Mouse (Mus musculus) midbrain, embryonic 15.5 days (tissue): ENCODE data around the gene Hmx3. TPM values are rescaled to one million over a fixed set of nuclear protein-coding genes. Genes with fewer than 3 reads are reported as not detected.

ENCODE experiments used
- ATAC-seq: fragments of 200-750 bp; cut with Nextera tagmentation; replicated peaks from 2 replicates; pipeline ENCODE4 v1.8.0; 2017; ENCODE audit warnings: moderate TSS enrichment
- H3K27ac ChIP-seq: fragments of 300-500 bp; sonication (generic); 2 replicates; pipeline ENCODE4 v1.5.1; 2015; ENCODE audit warnings: mild to moderate bottlenecking, inconsistent platforms
- H3K27me3 ChIP-seq: fragments of 300-500 bp; sonication (generic); replicated peaks from 2 replicates; pipeline ENCODE4 v1.6.1; 2015; ENCODE audit warnings: inconsistent platforms
- H3K36me3 ChIP-seq: fragments of 300-500 bp; sonication (generic); replicated peaks from 2 replicates; pipeline ENCODE4 v1.6.1; 2015; ENCODE audit warnings: inconsistent platforms
- H3K4me1 ChIP-seq: fragments of 300-500 bp; sonication (generic); 2 replicates; pipeline ENCODE4 v1.6.1; 2015; ENCODE audit warnings: inconsistent platforms
- H3K4me2 ChIP-seq: fragments of 300-500 bp; sonication (generic); 2 replicates; pipeline ENCODE4 v1.6.1; 2015; ENCODE audit warnings: inconsistent platforms, mild to moderate bottlenecking, moderate library complexity
- H3K4me3 ChIP-seq: fragments of 300-500 bp; sonication (generic); 2 replicates; pipeline ENCODE4 v1.5.1; 2015; ENCODE audit warnings: mild to moderate bottlenecking, inconsistent platforms
- H3K9ac ChIP-seq: fragments of 300-500 bp; sonication (generic); 2 replicates; pipeline ENCODE4 v1.6.1; 2015; ENCODE audit warnings: mild to moderate bottlenecking, inconsistent platforms
- H3K9me3 ChIP-seq: fragments of 300-500 bp; sonication (generic); 2 replicates; pipeline ENCODE4 v1.6.1; 2016; ENCODE audit warnings: inconsistent platforms
- WGBS: fragments of 180-500 bp; shearing (Covaris S2); methylation state at CpG from one replicate; pipeline ENCODE4 v1.1.7; 2015; ENCODE audit warnings: mixed read lengths; 5-methylcytosine and 5-hydroxymethylcytosine counted together
- polyA plus RNA-seq: library from polyadenylated mRNA; unstranded; fragments of >200 nt; fragmentation: Nextera tagmentation; extraction: Ambion mirVana; gene quantifications from 2 replicates; pipeline ENCODE4 v1.2.1, GENCODE M21; 2015

Hmx3 gene
- 0.49 and 0.73 TPM in 2 replicates for polyA plus RNA-seq

GRCm38 (mm10) chr7:131542115-131542871 lies at the start of gene Hmx3:
Gene Hmx3 (plus strand): TSS chr7:131542867.
- H3K9ac ChIP-seq: no peak within 1 kb of the TSS

GRCm38 (mm10) chr7:131503739-131504138 lies 38.9 kb upstream of the Hmx3 start:
- H3K36me3 ChIP-seq: no peaks in the 10 kb centered on the region
- H3K27me3 ChIP-seq: no peaks in the 10 kb centered on the region
- WGBS: 80% methylated on average over 2 of the region's 2 CpGs
- H3K27ac ChIP-seq: no peak overlapping the region
- no peak overlapping the region for H3K4me2 ChIP-seq
- no peaks in the 10 kb centered on the region for H3K9me3 ChIP-seq
- H3K9ac ChIP-seq: no peak overlapping the region
- H3K4me1 ChIP-seq: no peaks in the 10 kb centered on the region
- no peak for ATAC-seq
- H3K4me3 ChIP-seq: no peak overlapping the region

More at GRCm38 (mm10) chr7:131542115-131542871, at the start of gene Hmx3:
- peaks cover 16% of the 10 kb centered on the region for H3K4me1 ChIP-seq
- H3K36me3 ChIP-seq: no peaks in the 10 kb centered on the region
- H3K4me3 ChIP-seq: peak within 1 kb of the TSS; percentile 27
- no peaks in the 10 kb centered on the region for H3K9me3 ChIP-seq
- H3K27me3 ChIP-seq: peaks cover 89% of the 10 kb centered on the region
- H3K4me2 ChIP-seq: peak within 1 kb of the TSS; percentile 49
- H3K27ac ChIP-seq: no peak within 1 kb of the TSS
- WGBS: under 1% methylated on average over 51 of the region's 65 CpGs
- peak; percentile 42; the same call in 1 of the 2 replicates for ATAC-seq

DNA sequence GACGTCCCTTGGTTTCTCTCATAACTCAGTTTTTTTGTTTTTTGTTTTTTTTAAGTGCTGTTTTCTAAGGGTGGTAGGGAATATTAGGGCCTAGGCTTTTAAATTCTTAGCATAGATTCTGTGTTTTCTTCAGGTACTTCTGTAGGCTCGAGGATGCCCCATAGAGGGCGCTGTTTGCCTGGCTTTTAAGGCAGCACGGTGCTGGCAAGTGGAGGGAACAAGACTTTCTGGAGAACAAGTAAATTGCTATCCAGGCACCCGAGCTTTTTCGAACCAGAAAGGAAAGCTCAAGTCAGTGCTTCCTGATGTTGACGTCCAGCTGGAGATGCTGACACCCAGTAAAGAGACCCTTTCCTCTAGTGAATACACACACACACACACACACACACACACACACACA lies 2.7 kb upstream of the Hmx3 start:
- Histone ChIP-seq H3K9me3 (no peaks in the 10 kb centered on the region), H3K36me3 (no peaks in the 10 kb centered on the region), H3K4me2 (no peak overlapping the region), H3K27ac (no peak overlapping the region), H3K4me1 (peaks cover 16% of the 10 kb centered on the region), H3K27me3 (peaks cover 74% of the 10 kb centered on the region), H3K9ac (no peak overlapping the region), H3K4me3 (no peak overlapping the region)
- ATAC-seq: 0 out of 2 replicates have a peak, but pooled peaks have one; percentile 45
- WGBS: under 1% methylated on average over 7 of the region's 7 CpGs

DNA sequence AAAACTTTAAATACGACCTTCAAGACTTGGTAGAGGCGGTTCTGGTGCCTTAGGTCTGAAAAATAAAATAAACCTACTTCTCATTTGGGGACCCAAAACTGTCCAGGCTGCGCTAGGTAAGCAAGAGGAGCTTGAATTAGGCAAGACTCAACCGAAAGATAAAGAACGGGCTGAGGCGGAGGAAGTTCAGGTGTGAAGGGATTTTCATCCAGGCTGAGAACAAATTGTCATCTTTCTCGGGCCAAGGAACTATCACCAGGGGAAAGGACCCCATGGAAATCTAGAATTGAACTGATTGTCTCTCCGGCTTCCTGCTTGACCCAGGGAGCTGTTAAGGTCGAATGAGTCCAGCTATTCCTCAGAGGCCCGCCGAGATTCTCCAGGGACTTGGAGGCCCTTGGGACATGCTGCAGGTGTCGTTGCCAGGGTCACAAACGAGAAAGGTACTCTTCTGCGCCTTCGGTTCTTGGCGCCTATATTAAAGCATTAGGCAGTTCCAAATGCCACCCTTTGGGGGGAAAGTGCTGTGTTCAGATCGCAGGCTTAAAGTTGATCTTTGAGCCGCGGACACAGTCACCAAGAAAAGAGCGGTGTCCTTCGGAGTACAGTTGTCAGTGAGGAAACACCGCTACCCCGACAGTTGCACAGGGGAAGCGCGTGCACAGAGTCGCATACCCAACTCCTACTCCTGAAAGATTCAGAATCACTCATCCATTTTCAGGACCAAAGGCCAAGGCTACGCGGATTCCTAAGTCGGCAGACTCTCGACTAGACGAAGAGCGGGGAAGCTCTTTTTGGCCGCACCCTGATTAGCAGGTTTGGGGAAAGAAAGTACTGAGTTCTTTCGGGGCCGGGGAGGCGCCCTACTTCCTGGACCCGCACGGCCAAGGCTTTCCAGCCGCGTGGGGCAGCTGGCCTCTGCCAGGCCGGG lies 1.2 kb upstream of the Hmx3 start:
- WGBS: 1% methylated on average over 41 of the region's 41 CpGs
- no peak for ATAC-seq
- H3K9me3 ChIP-seq: no peaks in the 10 kb centered on the region
- peaks cover 84% of the 10 kb centered on the region for H3K27me3 ChIP-seq
- H3K27ac ChIP-seq: no peak overlapping the region
- H3K9ac ChIP-seq: no peak overlapping the region
- peaks cover 16% of the 10 kb centered on the region for H3K4me1 ChIP-seq
- H3K4me2 ChIP-seq: peak overlapping the region; percentile 49
- H3K36me3 ChIP-seq: no peaks in the 10 kb centered on the region
- H3K4me3 ChIP-seq: peak overlapping the region; percentile 27

DNA sequence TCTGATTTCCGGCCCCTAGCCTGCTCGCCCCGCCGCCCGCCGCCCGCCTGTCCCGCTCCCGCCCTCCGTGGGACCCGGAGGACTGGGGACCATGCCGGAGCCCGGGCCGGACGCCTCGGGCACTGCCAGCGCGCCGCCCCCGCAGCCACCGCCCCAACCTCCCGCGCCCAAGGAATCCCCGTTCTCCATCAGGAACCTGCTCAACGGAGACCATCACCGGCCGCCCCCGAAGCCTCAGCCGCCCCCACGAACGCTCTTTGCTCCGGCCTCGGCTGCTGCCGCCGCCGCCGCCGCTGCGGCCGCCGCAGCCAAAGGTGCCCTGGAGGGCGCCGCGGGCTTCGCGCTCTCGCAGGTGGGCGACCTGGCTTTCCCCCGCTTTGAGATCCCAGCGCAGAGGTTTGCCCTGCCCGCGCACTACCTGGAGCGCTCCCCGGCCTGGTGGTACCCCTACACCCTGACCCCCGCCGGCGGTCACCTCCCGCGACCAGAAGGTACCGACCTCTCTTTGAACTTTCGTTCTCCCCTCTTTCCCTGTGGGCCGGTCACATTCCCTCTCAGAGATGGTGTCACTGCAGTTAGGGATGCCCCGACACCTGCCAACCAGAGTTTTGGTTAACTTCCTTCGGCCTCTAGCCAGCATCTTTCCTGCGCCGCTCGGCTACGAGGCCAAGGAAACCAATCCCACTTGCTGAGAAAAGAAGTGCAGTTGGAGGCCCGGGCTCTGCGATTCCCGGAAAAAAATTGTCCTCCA lies 380 bp downstream of the Hmx3 start:
- peak overlapping the region; percentile 49 for H3K4me2 ChIP-seq

DNA sequence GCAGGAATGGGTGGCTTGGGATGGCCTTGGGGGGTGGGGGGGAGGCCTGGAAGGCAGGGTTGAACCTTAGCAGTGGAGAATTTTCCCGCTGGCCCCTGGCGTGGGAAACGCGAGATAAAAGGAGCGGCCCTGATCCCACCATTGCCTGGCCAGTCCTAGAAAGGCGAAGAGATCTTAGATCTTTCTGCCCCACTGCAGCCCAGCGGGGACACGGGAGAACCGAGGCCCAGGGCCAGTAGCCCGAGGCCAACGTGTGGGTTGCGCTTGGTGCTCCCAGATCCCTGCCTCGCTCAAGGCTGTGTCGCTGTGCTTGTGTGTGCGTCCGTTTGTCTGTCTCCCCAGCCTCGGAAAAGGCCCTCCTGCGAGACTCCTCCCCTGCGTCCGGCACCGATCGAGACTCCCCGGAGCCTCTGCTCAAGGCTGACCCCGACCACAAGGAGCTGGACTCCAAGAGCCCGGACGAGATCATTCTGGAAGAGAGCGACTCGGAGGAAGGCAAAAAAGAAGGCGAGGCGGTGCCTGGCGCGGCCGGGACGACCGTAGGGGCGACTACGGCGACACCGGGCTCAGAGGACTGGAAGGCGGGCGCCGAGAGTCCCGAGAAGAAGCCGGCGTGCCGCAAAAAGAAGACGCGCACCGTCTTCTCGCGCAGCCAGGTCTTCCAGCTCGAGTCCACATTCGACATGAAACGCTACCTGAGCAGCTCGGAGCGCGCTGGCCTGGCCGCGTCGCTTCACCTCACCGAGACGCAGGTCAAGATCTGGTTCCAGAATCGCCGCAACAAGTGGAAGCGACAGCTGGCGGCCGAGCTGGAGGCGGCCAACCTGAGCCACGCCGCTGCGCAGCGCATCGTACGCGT lies 1.2 kb downstream of the Hmx3 start:
- no peaks in the 10 kb centered on the region for H3K36me3 ChIP-seq
- H3K4me2 ChIP-seq: 0 out of 2 replicates have a peak overlapping the region, but pooled peaks have one; percentile 4
- WGBS: under 1% methylated on average over 75 of the region's 75 CpGs
- ATAC-seq: no peak
- H3K9me3 ChIP-seq: no peaks in the 10 kb centered on the region
- H3K27me3 ChIP-seq: peaks cover 88% of the 10 kb centered on the region
- peak overlapping the region; percentile 27; the same call in 1 of the 2 replicates for H3K4me3 ChIP-seq
- no peak overlapping the region for H3K27ac ChIP-seq
- peaks cover 16% of the 10 kb centered on the region for H3K4me1 ChIP-seq
- no peak overlapping the region for H3K9ac ChIP-seq

More for the DNA sequence above, 380 bp downstream of the Hmx3 start:
- peak overlapping the region; percentile 27 for H3K4me3 ChIP-seq
- no peaks in the 10 kb centered on the region for H3K36me3 ChIP-seq
- peaks cover 89% of the 10 kb centered on the region for H3K27me3 ChIP-seq
- under 1% methylated on average over 59 of the region's 71 CpGs for WGBS
- H3K9ac ChIP-seq: no peak overlapping the region
- no peak overlapping the region for H3K27ac ChIP-seq
- ATAC-seq: no peak
- no peaks in the 10 kb centered on the region for H3K9me3 ChIP-seq
- peaks cover 16% of the 10 kb centered on the region for H3K4me1 ChIP-seq

- H3K9ac ChIP-seq: no peak overlapping the region
- H3K36me3 ChIP-seq: no peaks in the 10 kb centered on the region
- peaks cover 87% of the 10 kb centered on the region for H3K27me3 ChIP-seq
- no peak overlapping the region for H3K4me2 ChIP-seq
- no peaks in the 10 kb centered on the region for H3K9me3 ChIP-seq
- H3K4me3 ChIP-seq: no peak overlapping the region
- peaks cover 16% of the 10 kb centered on the region for H3K4me1 ChIP-seq
- WGBS: 0% methylated on average over 5 of the region's 5 CpGs
- no peak overlapping the region for H3K27ac ChIP-seq
- ATAC-seq: no peak
These were observed 2.2 kb downstream of the Hmx3 start for GRCm38 (mm10) chr7:131544871-131545270.

DNA sequence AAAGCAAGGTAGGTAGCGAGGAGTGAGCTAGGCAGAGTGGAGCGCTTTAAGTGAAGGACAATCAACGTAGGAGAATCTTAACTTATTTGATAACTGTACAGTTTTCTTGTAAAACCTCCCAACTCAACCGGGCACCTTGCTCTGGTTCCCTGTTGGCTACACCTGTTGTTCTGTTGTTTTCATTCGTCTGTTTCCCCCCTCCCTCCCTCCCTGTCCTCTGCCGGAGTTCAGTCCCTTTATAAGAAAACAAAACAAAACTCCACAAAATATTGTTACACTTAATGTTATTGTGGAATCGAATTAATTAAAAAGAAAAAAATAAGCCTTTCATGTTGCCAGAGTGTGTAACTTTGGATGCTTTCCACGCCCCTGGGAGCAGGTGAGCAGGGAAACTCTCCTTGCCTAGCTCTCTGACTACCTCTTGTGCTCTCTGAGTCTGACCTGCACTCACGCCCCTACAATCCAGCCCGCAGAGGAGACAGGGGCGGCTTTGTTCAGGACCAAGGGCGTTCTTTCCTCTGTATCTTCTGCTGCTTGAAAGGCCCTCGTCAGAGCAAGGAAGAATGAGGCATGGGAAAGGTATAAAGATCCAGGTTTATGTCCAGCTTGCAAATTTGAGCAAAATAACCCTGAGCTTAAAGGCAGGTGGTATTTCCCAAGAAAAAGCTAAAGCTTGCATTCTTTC lies 3.2 kb downstream of the Hmx3 start:
- no peak overlapping the region for H3K27ac ChIP-seq
- H3K4me1 ChIP-seq: peaks cover 16% of the 10 kb centered on the region
- no peaks in the 10 kb centered on the region for H3K36me3 ChIP-seq
- WGBS: under 1% methylated on average over 13 of the region's 13 CpGs
- no peak overlapping the region for H3K4me2 ChIP-seq
- H3K4me3 ChIP-seq: no peak overlapping the region
- H3K27me3 ChIP-seq: peaks cover 88% of the 10 kb centered on the region
- no peak overlapping the region for H3K9ac ChIP-seq
- H3K9me3 ChIP-seq: no peaks in the 10 kb centered on the region
- ATAC-seq: no peak

DNA sequence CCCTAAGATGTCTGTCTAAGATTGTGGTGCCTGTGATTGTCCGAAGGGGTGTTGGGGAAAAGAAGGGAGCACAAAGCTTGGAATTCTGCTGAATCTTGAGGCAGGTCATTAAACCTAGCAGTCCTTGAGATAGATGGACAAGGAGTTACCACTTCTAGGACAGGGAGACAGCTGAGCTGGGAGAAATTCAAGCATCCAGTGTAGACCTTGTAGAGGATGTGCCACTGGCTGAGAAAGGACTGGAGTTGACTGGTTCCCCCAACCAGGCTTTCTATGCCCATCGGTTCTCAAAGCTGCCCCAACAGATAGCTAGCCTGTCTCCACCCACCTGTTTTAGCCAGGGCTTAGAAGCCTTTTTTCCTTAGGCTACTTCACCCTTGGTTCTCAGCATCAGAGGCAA lies 3.8 kb downstream of the Hmx3 start:
- H3K4me3 ChIP-seq: no peak overlapping the region
- H3K9ac ChIP-seq: no peak overlapping the region

DNA sequence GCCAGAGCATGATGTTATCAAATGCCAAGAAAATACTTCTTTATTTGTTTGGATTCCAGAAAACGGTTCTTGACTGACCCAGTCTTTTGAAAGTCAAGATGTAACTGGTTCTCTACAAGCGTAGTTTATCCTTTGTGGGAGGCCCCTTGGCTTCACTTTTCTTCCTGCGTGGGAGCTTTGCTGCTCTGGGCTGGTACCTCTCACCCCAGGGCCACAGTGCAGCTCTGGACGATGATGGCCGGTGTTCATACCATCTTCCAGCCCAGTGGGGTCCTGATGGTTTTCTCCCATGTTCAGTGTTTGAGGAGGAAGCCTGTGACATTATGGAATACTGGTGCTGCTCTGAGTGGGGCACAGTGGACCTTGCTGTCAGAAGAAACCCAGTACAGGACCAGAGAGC lies 4.8 kb downstream of the Hmx3 start:
- 1% methylated on average over 5 of the region's 5 CpGs for WGBS
- no peak for ATAC-seq
- Histone ChIP-seq H3K4me3 (no peak overlapping the region), H3K9me3 (no peaks in the 10 kb centered on the region), H3K9ac (no peak overlapping the region), H3K27me3 (peaks cover 87% of the 10 kb centered on the region), H3K4me2 (no peak overlapping the region), H3K4me1 (peaks cover 11% of the 10 kb centered on the region), H3K27ac (no peak overlapping the region), H3K36me3 (no peaks in the 10 kb centered on the region)

More for the DNA sequence above, 3.8 kb downstream of the Hmx3 start:
- no peaks in the 10 kb centered on the region for H3K9me3 ChIP-seq
- ATAC-seq: no peak
- no peaks in the 10 kb centered on the region for H3K36me3 ChIP-seq
- WGBS: 2% methylated on average over 2 of the region's 2 CpGs
- H3K27ac ChIP-seq: no peak overlapping the region
- H3K4me2 ChIP-seq: no peak overlapping the region
- H3K27me3 ChIP-seq: peaks cover 88% of the 10 kb centered on the region
- peaks cover 16% of the 10 kb centered on the region for H3K4me1 ChIP-seq

GRCm38 (mm10) chr7:131548473-131548872 lies 5.8 kb downstream of the Hmx3 start, which contains the start of gene Hmx2:
Gene Hmx2 (plus strand): TSS chr7:131548773.
- H3K27ac ChIP-seq: no peak within 1 kb of the TSS
- H3K9ac ChIP-seq: no peak within 1 kb of the TSS
- no peaks in the 10 kb centered on the region for H3K9me3 ChIP-seq
- no peak within 1 kb of the TSS for H3K4me3 ChIP-seq
- no peak within 1 kb of the TSS for H3K4me2 ChIP-seq
- ATAC-seq: no peak
- WGBS: 1% methylated on average over 3 of the region's 3 CpGs
- peaks cover 3% of the 10 kb centered on the region; the same call in 1 of the 2 replicates for H3K4me1 ChIP-seq
- peaks cover 87% of the 10 kb centered on the region for H3K27me3 ChIP-seq
- no peaks in the 10 kb centered on the region for H3K36me3 ChIP-seq
